Mouse (Mus musculus): Measurements from ENCODE around the gene Cacng8. TPM values are rescaled to one million over a fixed set of nuclear protein-coding genes. Genes with fewer than 3 reads are reported as not detected.

Gene Cacng8
- total and polyA plus RNA-seq, 3 experiments, result 5.6 to 9.2 TPM; not detected in 1

DNA sequence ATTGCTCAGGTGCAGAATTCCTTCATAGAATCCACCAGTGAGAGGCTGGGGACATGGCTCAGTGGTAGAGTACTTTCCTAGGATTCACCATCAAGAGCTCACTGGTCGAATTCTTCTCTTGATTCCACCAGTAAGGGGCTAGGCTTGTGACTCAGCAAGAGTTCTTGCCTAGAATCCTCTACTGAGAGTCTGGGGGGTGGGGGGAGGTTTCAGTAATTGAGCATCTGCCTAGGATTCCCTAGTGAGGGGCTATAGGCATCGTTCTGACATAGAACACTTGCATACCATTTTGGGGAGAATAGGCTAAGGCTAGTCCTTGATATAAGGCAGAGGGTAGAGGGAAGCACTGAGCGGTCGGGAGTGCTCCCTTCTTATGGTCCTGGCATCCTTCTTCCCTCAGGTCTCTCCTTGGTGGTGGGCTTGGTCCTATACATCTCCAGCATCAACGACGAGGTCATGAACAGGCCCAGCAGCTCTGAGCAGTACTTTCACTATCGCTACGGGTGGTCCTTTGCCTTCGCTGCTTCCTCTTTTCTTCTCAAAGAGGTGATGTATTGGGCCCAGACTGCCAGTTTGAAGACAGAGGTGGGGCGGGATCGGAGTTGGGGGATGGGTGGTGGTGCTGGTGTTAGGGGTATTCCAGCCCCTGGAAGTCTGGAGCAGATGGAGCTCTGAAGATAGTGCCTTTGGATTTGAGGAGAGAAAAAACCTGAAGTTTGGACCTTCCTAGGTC is 24.8 kb upstream of the Cacng8 start:
- no peaks in the 10 kb centered on the region for H3K79me2 ChIP-seq (ENCODE audit: control insufficient read depth, insufficient read depth, low read length, poor library complexity)
- H3K36me3 ChIP-seq (ENCODE audit: control insufficient read depth in 1 of 2, insufficient read depth in 2 of 2, low read length in 2 of 2), result no peaks in the 10 kb centered on the region
- no peaks in the 10 kb centered on the region for H3K27me3 ChIP-seq (ENCODE audit: control insufficient read depth in 1 of 2, insufficient read depth in 2 of 2, low read length in 2 of 2)
- no peak overlapping the region for H3K9ac ChIP-seq (ENCODE audit: control insufficient read depth, low read depth, low read length, poor library complexity, severe bottlenecking)
- peak; percentile 46; the same call in 1 of the 2 replicates for TF ChIP-seq POLR2AphosphoS2 (IDR thresholded peaks at IDR 0.05; ENCODE audit: low read length)
- no peak for TF ChIP-seq CHD2 (IDR thresholded peaks at IDR 0.05; ENCODE audit: low read length)
- TF ChIP-seq SIN3A (IDR thresholded peaks at IDR 0.05; ENCODE audit: low read length), result no peak
- no peak for TF ChIP-seq EP300 (IDR thresholded peaks at IDR 0.05; ENCODE audit: low read depth in 1 of 2, low read length in 2 of 2)
- TF ChIP-seq ZNF384 (IDR thresholded peaks at IDR 0.05; ENCODE audit: low read depth, low read length), result no peak
- no peaks in the 10 kb centered on the region for H3K9me3 ChIP-seq (replicated peaks; ENCODE audit: insufficient read depth, low read length)
- H3K4me3 ChIP-seq (ENCODE audit: control insufficient read depth in 1 of 2, insufficient read depth in 1 of 2, low read depth in 2 of 2, low read length in 2 of 2), result peak overlapping the region in 1 of 2 experiments; percentile 39; a peak in 2 of 4 replicates
- no peaks in the 10 kb centered on the region for H3K4me1 ChIP-seq (ENCODE audit: control insufficient read depth in 1 of 2, insufficient read depth in 2 of 2, low read length in 2 of 2)
- H3K27ac ChIP-seq (ENCODE audit: control insufficient read depth, low read depth, low read length), result no peak overlapping the region
- DNase-seq (ENCODE audit: low read depth, low spot score), result peak; percentile 58

DNA sequence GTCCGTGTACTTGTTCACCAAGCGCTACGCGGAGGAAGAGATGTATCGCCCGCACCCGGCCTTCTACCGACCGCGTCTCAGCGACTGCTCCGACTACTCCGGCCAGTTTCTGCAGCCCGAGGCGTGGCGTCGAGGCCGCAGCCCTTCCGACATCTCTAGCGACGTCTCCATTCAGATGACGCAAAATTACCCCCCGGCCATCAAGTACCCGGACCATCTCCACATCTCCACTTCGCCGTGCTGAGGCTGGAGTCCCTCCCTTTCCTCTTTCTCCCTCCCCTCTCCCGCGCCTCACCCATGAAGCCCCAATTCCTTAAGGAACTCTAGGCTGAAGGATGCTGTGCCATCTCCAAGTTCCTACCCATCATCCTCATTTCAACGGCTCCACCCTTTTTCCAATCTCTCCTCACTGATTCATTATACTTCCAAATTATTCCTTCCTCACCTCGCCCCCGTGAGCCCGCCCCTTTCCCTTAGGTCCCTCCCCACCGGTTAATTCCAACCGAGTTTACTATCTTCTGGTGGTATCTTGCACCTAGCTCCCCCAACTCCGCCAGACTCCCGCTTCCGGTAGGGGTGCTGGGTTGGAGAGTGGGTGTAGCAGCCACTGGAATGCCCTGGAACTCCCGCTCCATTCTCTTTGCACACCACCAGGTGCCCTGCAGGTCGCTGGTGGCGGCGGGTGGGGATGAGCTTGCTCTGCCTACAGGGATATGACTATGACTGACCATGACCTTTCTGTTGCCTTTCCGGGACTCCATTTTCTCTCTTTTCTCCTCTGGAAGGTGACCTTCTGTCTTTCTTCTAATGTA is 23.6 kb upstream of the Cacng8 start:
- DNase-seq (ENCODE audit: low read depth, low spot score), result no peak
- H3K79me2 ChIP-seq (ENCODE audit: control insufficient read depth, insufficient read depth, low read length, poor library complexity), result no peaks in the 10 kb centered on the region
- H3K9me3 ChIP-seq (replicated peaks; ENCODE audit: insufficient read depth, low read length), result no peaks in the 10 kb centered on the region
- no peak overlapping the region for H3K4me3 ChIP-seq (ENCODE audit: control insufficient read depth in 1 of 2, insufficient read depth in 1 of 2, low read depth in 2 of 2, low read length in 2 of 2)
- H3K27me3 ChIP-seq (ENCODE audit: control insufficient read depth in 1 of 2, insufficient read depth in 2 of 2, low read length in 2 of 2), result no peaks in the 10 kb centered on the region
- H3K27ac ChIP-seq (ENCODE audit: control insufficient read depth, low read depth, low read length), result no peak overlapping the region
- H3K36me3 ChIP-seq (ENCODE audit: control insufficient read depth in 1 of 2, insufficient read depth in 2 of 2, low read length in 2 of 2), result no peaks in the 10 kb centered on the region
- H3K9ac ChIP-seq (ENCODE audit: control insufficient read depth, low read depth, low read length, poor library complexity, severe bottlenecking), result no peak overlapping the region
- TF ChIP-seq POLR2AphosphoS2 (IDR thresholded peaks at IDR 0.05; ENCODE audit: low read length) (0 out of 2 replicates have a peak, but pooled peaks have one; percentile 37), MAFK (IDR thresholded peaks at IDR 0.05; ENCODE audit: borderline replicate concordance, low read depth, low read length) (no peak)
- H3K4me1 ChIP-seq (ENCODE audit: control insufficient read depth in 1 of 2, insufficient read depth in 2 of 2, low read length in 2 of 2), result no peaks in the 10 kb centered on the region

DNA sequence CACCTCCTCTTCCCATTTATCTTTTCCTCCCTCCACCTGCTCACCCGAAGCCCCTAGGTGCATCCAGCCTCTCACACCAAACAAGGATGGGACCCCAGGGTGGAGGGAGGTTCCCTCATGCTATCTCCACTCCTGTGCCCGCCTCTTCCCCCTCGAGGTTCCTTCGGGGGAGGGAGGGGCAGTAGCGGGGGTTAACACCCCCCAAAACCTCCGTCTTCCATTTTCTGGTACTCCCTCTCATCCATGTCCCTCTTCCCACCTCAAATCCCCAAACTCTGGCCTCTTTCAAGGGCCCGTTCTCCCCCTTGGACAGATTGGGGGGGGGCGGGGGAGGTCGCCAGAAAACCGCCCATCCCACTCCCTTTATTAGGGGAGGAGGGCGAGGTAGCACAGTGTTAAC is 22.9 kb upstream of the Cacng8 start:
- no peak overlapping the region for H3K27ac ChIP-seq (ENCODE audit: control insufficient read depth, low read depth, low read length)
- H3K4me1 ChIP-seq (ENCODE audit: control insufficient read depth in 1 of 2, insufficient read depth in 2 of 2, low read length in 2 of 2), result no peaks in the 10 kb centered on the region
- H3K9ac ChIP-seq (ENCODE audit: control insufficient read depth, low read depth, low read length, poor library complexity, severe bottlenecking), result no peak overlapping the region
- no peaks in the 10 kb centered on the region for H3K9me3 ChIP-seq (replicated peaks; ENCODE audit: insufficient read depth, low read length)
- no peak for TF ChIP-seq POLR2AphosphoS5 (IDR thresholded peaks at IDR 0.05; ENCODE audit: borderline replicate concordance, low read depth, low read length)
- no peak for TF ChIP-seq TBP (IDR thresholded peaks at IDR 0.05; ENCODE audit: low read depth, low read length)
- TF ChIP-seq SIN3A (IDR thresholded peaks at IDR 0.05; ENCODE audit: low read length), result no peak
- TF ChIP-seq POLR2AphosphoS2 (IDR thresholded peaks at IDR 0.05; ENCODE audit: low read length), result 0 out of 2 replicates have a peak, but pooled peaks have one; percentile 9
- no peak for TF ChIP-seq GABPA (IDR thresholded peaks at IDR 0.05; ENCODE audit: low read depth, low read length)
- no peak for TF ChIP-seq TCF12 (IDR thresholded peaks at IDR 0.05; ENCODE audit: low read depth, low read length)
- DNase-seq (ENCODE audit: low read depth, low spot score), result no peak
- no peaks in the 10 kb centered on the region for H3K27me3 ChIP-seq (ENCODE audit: control insufficient read depth in 1 of 2, insufficient read depth in 2 of 2, low read length in 2 of 2)
- no peak overlapping the region for H3K4me3 ChIP-seq (ENCODE audit: control insufficient read depth in 1 of 2, insufficient read depth in 1 of 2, low read depth in 2 of 2, low read length in 2 of 2)
- H3K79me2 ChIP-seq (ENCODE audit: control insufficient read depth, insufficient read depth, low read length, poor library complexity), result no peaks in the 10 kb centered on the region
- H3K36me3 ChIP-seq (ENCODE audit: control insufficient read depth in 1 of 2, insufficient read depth in 2 of 2, low read length in 2 of 2), result no peaks in the 10 kb centered on the region

Data from MEL (cell line).